Mouse (Mus musculus) ovary, adult 18-20 months (tissue): ENCODE measurements around the gene AB124611.
"Not testable (repeated sequence)": the region's sequence is repeated elsewhere in the genome, so short reads cannot be mapped to it uniquely, and the experiment has no call there.

Source experiments
- DNase-seq: peaks from one replicate; pipeline ENCODE4 v3.0.0; 2022; ENCODE audit warnings: low spot score, mixed read lengths

AB124611 gene

GRCm38 (mm10) chr9:21565004-21565586, 39.1 kb downstream of the AB124611 start:
- DNase-seq, result no peak

- no peak for DNase-seq
Measured at GRCm38 (mm10) chr9:21566538-21566937, 40.6 kb downstream of the AB124611 start.

GRCm38 (mm10) chr9:21567051-21567450, 41.1 kb downstream of the AB124611 start:
- DNase-seq, result no peak

- DNase-seq, result no peak
Measured at GRCm38 (mm10) chr9:21568657-21569255, 42.8 kb downstream of the AB124611 start.

GRCm38 (mm10) chr9:21574012-21574801, 48.2 kb downstream of the AB124611 start:
- no peak for DNase-seq

GRCm38 (mm10) chr9:21575253-21575652, 49.3 kb downstream of the AB124611 start:
- no peak for DNase-seq

GRCm38 (mm10) chr9:21576286-21576685, 50.3 kb downstream of the AB124611 start:
- DNase-seq, result no peak

- no peak for DNase-seq
Measured at GRCm38 (mm10) chr9:21578226-21578625, 52.2 kb downstream of the AB124611 start.

GRCm38 (mm10) chr9:21585401-21585800, 59.4 kb downstream of the AB124611 start:
- DNase-seq, result no peak

GRCm38 (mm10) chr9:21587678-21588349, 61.8 kb downstream of the AB124611 start:
- DNase-seq, result no peak

GRCm38 (mm10) chr9:21588350-21588749, 62.4 kb downstream of the AB124611 start:
- no peak for DNase-seq

- no peak for DNase-seq
Measured at GRCm38 (mm10) chr9:21589538-21589937, 63.6 kb downstream of the AB124611 start.

- no peak for DNase-seq
Measured at GRCm38 (mm10) chr9:21591127-21591830, 65.3 kb downstream of the AB124611 start.

- no peak for DNase-seq
Measured at GRCm38 (mm10) chr9:21591831-21592702, 66.1 kb downstream of the AB124611 start.

- peak; percentile 85 for DNase-seq
Measured at GRCm38 (mm10) chr9:21592703-21593121, 66.7 kb downstream of the AB124611 start, which contains the start of the genes Timm29 and Yipf2. Gene Timm29 (plus strand): TSS chr9:21592722. Gene Yipf2 (minus strand): TSS chr9:21592828.

- peak; percentile 65 for DNase-seq
Measured at GRCm38 (mm10) chr9:21593122-21593721, 67.2 kb downstream of the AB124611 start.

GRCm38 (mm10) chr9:21594350-21594749, 68.4 kb downstream of the AB124611 start:
- DNase-seq, result not testable (repeated sequence)

- no peak for DNase-seq
Measured at GRCm38 (mm10) chr9:21594838-21595237, 68.9 kb downstream of the AB124611 start.
